Mouse (Mus musculus): ENCODE measurements around the gene Cptp. TPM values are rescaled to one million over a fixed set of nuclear protein-coding genes. Genes with fewer than 3 reads are reported as not detected.

Gene Cptp
- polyA plus RNA-seq, 1 experiment = 51.3 TPM

DNA sequence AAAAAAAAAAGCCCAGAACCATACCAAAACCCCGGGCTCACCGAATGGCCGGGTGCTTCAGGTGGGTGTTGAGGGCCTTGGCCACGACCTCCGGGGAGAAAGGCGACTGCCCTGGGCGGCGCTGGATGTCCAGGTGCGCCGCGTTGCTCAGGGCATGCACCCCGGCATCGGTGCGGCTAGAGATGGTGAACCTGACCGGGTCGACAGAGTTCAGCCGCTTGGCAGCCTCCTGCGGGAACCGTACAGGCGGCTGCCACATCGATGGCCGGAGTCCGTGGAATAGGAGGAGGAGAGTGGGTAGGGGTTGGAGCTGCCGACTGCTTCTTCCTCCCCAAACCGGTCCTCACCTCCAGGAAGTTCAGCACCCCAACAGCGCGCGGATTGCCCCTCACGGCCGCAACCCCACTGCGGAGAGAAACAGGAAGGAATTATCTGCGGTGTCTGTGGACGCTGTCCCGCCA lies 21.8 kb upstream of the Cptp start:
- DNase-seq (ENCODE audit: low read depth, low spot score) = no peak
- WGBS = under 1% methylated on average over 34 of the region's 34 CpGs

- no peak for DNase-seq (ENCODE audit: low read depth, low spot score)
- WGBS = 67% methylated on average over 5 of the region's 5 CpGs
Observed at GRCm38 (mm10) chr4:155889316-155889715, 20.1 kb upstream of the Cptp start.

GRCm38 (mm10) chr4:155888181-155888580 lies 18.9 kb upstream of the Cptp start:
- 88% methylated on average over 9 of the region's 9 CpGs for WGBS
- DNase-seq (ENCODE audit: low read depth, low spot score) = no peak

DNA sequence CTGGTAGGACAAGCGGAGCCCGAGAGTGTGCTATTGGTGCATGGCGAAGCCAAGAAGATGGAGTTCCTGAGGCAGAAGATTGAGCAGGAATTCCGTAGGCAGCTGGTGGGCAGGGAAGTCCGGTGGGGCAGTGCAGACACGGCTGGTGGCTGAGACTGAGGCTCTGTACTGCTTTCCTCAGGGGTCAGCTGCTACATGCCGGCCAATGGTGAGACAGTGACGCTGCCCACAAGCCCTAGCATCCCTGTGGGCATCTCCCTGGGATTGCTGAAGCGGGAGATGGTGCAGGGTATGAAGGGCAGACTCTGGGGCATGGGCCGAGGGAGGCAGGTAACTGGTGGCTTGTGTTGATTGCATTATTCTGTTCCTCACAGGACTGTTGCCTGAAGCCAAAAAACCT lies 18.4 kb upstream of the Cptp start:
- WGBS = 91% methylated on average over 10 of the region's 10 CpGs
- DNase-seq (ENCODE audit: low read depth, low spot score) = no peak

DNA sequence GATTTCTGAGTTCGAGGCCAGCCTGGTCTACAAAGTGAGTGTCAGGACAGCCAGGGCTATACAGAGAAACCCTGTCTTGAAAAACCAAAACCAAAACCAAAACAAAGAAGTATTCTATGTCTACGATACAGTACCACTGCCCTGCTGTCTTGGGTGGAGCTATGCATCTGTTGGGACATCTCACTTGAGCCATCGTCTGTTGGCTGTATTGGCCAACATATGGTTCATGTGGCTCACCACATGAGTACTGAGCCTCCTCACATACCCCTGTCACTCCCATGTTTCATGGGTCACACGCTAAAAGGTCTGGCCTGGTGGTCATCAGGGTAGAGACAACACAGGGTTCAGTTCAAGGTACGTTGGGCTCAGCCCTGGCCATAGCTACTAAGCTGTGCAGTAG lies 17.1 kb upstream of the Cptp start:
- no peak for DNase-seq (ENCODE audit: low read depth, low spot score)
- 91% methylated on average over 5 of the region's 5 CpGs for WGBS

DNA sequence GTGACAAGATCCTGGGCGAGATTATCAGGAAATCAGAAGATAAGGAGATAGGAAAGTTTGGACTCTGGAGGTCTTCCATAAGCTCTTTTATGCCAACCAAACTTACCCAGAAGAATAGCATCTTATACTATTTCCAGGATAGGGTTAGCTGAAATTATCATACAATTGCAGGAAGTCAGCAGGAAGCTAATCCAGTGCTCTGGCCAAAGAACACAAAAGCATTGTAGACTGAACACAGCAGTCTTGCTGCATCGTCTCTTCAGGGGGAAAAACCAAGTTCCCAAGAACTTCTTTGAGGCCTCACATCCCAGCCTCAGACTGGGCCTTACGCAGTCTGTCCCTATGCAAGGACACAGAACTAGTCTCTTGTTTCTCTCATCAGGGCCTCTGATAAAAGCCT lies 14.3 kb upstream of the Cptp start:
- no peak for DNase-seq (ENCODE audit: low read depth, low spot score)
- WGBS = 82% methylated on average over 3 of the region's 3 CpGs

- 85% methylated on average over 7 of the region's 7 CpGs for WGBS
- DNase-seq (ENCODE audit: low read depth, low spot score) = no peak
Observed at GRCm38 (mm10) chr4:155871404-155871803, 2.2 kb upstream of the Cptp start.

GRCm38 (mm10) chr4:155868614-155869298 lies 484 bp downstream of the Cptp start:
- no peak for DNase-seq (ENCODE audit: low read depth, low spot score)
- 3% methylated on average over 22 of the region's 22 CpGs for WGBS

- 79% methylated on average over 5 of the region's 5 CpGs for WGBS
Observed at GRCm38 (mm10) chr4:155863001-155863400, 6.2 kb downstream of the Cptp start, which contains the start of gene Tas1r3. Tas1r3 (minus strand) TSS chr4:155863362.

DNA sequence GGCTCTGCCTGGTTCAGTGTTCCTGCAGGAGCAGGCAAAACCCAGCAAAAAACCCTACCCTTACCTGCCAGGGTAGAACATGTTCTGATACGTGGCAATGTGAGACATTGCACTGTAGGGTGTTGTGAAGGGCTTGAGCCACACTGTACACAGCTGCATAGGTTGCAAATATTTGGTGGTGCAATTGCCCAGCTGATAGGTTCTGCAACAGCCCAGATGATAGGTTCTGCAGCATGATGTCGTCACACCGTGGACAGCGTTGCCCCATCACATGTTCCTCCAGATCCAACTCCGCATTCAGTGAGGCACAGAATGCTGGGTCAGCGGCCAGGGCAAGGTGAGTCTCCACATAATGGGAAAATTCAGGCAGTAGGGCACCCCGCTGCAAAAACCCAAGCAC lies 7.5 kb downstream of the Cptp start:
- no peak for DNase-seq (ENCODE audit: low read depth, low spot score)
- WGBS = 88% methylated on average over 7 of the region's 7 CpGs

More at GRCm38 (mm10) chr4:155863001-155863400, 6.2 kb downstream of the Cptp start, which contains the start of gene Tas1r3:
- DNase-seq (ENCODE audit: low read depth, low spot score) = no peak

GRCm38 (mm10) chr4:155859318-155859717 lies 9.9 kb downstream of the Cptp start:
- no peak for DNase-seq (ENCODE audit: low read depth, low spot score)
- 41% methylated on average over 13 of the region's 13 CpGs for WGBS

GRCm38 (mm10) chr4:155856881-155857280 lies 12.4 kb downstream of the Cptp start:
- WGBS = 82% methylated on average over 3 of the region's 3 CpGs
- no peak for DNase-seq (ENCODE audit: low read depth, low spot score)

- DNase-seq (ENCODE audit: low read depth, low spot score) = no peak
- 93% methylated on average over 12 of the region's 12 CpGs for WGBS
Observed at GRCm38 (mm10) chr4:155856071-155856470, 13.2 kb downstream of the Cptp start.

DNA sequence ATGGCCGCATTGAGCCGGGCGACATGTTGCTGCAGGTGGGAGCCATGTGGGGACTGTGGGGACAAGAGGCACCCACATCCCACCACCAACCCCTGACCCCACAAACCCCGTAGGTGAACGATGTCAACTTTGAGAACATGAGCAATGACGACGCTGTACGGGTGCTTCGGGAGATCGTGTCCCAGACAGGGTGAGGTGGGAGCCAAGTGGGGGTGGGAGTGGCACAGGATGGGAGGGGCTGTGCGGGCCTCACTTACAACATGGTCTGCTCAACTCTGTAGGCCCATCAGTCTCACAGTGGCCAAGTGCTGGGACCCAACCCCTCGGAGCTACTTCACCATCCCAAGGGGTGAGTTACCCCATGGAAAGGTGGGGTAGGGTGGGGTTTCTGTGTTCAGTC lies 14.2 kb downstream of the Cptp start:
- no peak for DNase-seq (ENCODE audit: low read depth, low spot score)
- 90% methylated on average over 12 of the region's 12 CpGs for WGBS

DNA sequence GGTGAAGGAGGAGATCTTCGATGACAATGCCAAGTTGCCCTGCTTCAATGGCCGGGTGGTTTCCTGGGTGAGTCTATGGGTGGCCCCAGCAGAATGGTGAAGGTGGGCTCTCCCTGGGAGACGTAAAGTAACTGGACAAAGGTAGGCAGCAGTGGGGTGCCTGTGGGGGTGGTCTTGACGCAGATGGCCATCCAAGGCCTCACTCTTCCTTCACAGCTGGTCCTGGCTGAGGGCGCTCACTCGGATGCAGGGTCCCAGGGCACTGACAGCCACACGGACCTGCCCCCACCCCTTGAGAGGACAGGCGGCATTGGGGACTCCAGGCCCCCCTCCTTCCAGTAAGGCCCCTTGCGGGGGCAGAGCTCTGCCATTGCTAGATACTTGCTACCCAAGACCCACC lies 15.8 kb downstream of the Cptp start:
- WGBS = 91% methylated on average over 9 of the region's 9 CpGs
- DNase-seq (ENCODE audit: low read depth, low spot score) = no peak

DNA sequence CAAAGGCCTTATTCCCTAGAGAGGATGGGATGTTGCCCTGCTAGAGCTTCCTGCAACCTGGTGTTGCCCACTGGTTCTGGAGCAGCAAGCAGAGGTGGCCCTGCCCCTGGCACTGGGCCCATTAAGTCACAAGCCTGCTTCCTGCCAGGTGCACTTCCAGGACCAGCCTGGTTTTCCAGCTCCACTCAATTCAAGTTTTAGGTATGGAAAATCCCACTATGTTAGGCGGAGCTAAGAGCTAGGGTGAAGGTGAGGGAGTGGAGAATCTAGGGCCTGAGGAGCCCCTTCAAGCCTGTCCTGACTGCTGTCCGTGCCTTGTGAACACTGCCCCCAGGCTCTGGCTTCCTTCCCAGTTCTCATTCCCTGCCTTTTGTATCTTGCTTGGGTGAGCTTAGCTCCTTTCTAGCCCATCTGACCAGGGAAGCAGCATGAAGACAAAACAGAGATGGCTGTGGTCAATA lies 17.3 kb downstream of the Cptp start:
- no peak for DNase-seq (ENCODE audit: low read depth, low spot score)
- WGBS = 39% methylated on average over 2 of the region's 2 CpGs

GRCm38 (mm10) chr4:155851368-155851767 lies 17.9 kb downstream of the Cptp start:
- WGBS = 79% methylated on average over 3 of the region's 3 CpGs
- DNase-seq (ENCODE audit: low read depth, low spot score) = no peak

GRCm38 (mm10) chr4:155849792-155850451 lies 19.3 kb downstream of the Cptp start:
- 65% methylated on average over 3 of the region's 3 CpGs for WGBS
- no peak for DNase-seq (ENCODE audit: low read depth, low spot score)

DNA sequence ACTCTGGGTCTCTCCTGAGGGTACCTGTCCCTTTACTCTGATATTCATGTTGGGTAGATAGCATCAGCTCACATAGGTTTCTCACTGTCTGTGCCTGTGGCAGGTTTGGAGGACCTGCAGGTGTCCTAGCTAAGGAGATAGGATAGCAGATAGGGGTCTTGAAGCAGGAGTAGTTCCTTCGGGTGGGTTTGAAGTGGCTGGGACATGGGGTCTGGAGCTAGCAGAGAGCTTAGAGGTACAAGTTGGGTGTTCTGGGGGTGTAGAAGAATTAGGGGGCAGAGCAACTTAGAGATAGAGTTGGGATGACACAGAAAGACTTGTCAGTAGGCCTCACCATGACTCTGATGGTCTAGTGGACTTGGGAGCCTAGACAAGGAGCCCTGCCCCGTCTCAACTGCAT lies 19.8 kb downstream of the Cptp start:
- no peak for DNase-seq (ENCODE audit: low read depth, low spot score)
- 80% methylated on average over 2 of the region's 2 CpGs for WGBS

DNA sequence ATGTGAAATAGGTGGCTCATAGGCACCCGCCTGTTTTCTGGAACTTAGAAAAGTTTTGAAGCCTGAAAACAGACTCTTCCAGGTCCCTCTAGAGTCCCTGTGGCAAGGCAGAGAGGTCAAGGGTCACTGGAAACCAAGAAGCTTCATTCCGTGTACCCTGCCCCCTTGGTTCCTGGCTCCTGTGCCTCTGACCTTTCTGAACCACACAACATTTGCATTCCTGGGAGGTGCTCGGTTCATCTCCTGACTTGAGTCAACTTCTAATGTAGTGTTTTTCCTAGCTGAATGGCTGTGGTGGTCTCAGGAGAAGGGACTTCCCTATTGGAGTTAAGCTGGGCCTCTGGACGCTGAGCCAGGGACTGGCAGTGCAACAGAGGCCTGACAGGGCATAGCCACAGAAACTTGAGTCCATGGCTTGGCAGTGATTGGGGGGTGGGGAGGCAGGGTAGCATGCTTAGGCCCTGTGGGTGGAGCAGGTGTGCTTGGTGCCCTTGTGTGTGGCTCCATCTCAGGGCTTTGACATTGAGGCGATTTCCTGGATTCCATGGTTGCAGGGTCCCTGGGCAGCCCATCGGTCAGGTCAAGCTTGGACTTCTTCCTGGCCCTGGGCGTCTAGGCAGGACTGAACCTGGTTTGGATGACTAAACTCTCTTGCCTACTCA lies 20.7 kb downstream of the Cptp start:
- DNase-seq (ENCODE audit: low read depth, low spot score) = no peak
- WGBS = 41% methylated on average over 7 of the region's 7 CpGs
